Mouse (Mus musculus) gastrocnemius, postnatal 25 days (tissue): Measurements from ENCODE around the gene Ccl11. TPM values are rescaled to one million over a fixed set of nuclear protein-coding genes. Genes with fewer than 3 reads are reported as not detected.

Source experiments
- total RNA-seq, 2 experiments: library from RNA; stranded (reverse); gene quantifications; 1 replicate in 1 of 2; 2 replicates in 1 of 2; pipeline ENCODE4 v1.2.3; 2021

The Ccl11 gene
- total RNA-seq, 2 experiments from 2014 or later = 12.2 to 14.3 TPM

Other genes with a start within 250 kb of the Ccl11 start
- gene 5530401A14Rik, start 197.2 kb upstream of the Ccl11 start, total RNA-seq = under 1 TPM; 0.13 to 0.15 TPM
- gene Asic2, start 89.4 kb upstream of the Ccl11 start, total RNA-seq = not detected
- under 1 TPM; 0.35 to 0.46 TPM for gene Ccl2, start 22.3 kb upstream of the Ccl11 start, total RNA-seq
- gene Gm17268, start 19.3 kb upstream of the Ccl11 start, total RNA-seq = not detected
- under 1 TPM in 1 of 2 experiments, not detected in 1; 0.35 TPM for gene Ccl7, start 12.1 kb upstream of the Ccl11 start, total RNA-seq
- not detected for gene Ccl12, start 44.0 kb downstream of the Ccl11 start, total RNA-seq
- gene Ccl8, start 57.4 kb downstream of the Ccl11 start, total RNA-seq = under 1 TPM in 1 of 2 experiments, not detected in 1; 0.61 TPM
- gene Ccl1, start 247.9 kb downstream of the Ccl11 start, total RNA-seq = not detected